Mouse (Mus musculus): ENCODE measurements around the gene Gdpd5.

Gdpd5 gene

DNA sequence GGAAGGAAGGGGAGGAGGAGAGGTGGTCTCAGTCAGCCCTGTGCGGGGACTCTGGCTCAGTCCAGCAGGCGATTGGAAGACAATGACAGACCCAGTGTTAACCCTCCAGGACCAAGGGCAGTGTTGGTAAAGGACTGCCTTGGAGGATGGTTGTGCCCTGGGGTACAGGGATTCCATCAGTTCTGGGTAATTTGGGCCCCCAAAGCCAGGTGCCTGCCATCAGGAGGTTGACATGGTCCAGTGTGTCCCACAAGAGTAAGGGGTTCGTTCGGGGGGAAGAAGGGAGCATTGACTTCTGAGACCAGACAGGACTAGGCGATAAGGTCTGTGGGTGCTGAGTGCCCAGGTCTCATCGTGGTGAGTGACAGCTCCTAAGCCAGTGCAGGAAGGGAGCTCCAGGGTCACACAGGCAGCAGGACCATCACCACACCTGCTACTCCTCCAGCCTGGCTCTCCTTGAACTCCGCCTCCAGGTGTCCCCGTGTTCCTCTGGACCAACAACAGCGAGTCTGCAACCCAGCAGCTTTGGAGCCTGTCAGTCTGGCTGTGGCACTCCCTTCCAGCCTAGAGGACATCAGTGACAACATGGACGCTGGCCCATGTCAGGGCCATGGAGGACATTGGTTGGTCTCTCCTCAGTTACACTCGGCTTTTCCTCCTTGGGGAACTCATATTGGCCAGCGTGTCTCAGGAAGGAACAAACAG is 23.0 kb downstream of the Gdpd5 start:
- no peak for DNase-seq (ENCODE audit: low read depth in 2 of 2, low spot score in 2 of 2)

DNA sequence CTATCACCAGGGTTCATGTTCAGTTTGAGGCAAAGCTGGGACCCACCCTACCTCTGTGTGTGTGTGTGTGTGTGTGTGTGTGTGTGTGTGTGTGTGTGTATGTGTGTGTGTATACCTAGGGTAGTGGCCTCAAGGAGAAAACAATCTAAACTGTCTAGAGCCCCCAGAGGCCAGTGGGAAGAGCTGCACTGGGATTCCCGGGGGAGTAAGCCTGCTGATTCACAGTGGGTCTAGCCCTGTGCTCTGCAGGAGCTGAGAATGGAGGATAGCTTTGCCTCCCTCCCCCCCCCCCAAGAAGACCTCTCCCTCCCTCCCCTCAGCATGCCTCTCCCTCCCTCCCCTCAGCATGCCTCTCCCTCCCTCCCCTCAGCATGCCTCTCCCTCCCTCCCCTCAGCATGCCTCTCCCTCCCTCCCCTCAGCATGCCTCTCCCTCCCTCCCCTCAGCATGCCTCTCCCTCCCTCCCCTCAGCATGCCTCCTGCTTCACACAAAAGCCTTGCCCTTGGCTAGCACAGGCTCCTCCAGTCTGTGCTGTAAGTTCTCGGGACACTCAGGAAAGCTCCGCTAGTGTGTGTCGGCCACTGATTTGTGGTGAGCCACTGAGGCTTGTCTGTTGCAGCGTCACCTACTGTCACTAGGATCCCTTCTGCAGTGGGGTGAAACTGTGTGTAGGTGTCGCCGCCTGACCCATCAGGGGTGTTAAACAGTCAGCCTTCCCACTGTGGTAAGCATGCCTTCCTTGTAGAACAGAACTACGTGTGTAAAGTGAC is 24.4 kb downstream of the Gdpd5 start:
- no peak for DNase-seq (ENCODE audit: low read depth in 2 of 2, low spot score in 2 of 2)

DNA sequence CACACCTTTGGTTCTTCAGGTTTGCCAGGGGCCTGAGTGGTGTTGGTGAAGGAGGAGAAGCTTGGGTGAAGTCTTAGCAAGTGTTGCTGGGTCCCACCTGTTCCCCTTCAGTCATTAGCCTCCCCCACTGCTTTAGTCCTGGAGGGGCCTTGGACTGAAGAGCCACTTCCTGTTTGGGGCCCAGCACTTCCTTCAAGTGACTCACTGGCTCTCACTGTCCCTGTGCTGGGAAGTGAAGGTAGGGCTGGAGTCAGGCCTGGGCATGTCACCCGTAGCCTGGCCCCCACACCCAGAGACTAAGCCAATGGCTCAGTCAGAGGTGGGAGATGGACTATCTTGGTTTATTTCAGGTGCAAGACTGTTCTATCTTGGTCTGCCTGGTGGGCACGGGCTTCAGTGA is 26.4 kb downstream of the Gdpd5 start:
- DNase-seq (ENCODE audit: low read depth in 2 of 2, low spot score in 2 of 2) = no peak

DNA sequence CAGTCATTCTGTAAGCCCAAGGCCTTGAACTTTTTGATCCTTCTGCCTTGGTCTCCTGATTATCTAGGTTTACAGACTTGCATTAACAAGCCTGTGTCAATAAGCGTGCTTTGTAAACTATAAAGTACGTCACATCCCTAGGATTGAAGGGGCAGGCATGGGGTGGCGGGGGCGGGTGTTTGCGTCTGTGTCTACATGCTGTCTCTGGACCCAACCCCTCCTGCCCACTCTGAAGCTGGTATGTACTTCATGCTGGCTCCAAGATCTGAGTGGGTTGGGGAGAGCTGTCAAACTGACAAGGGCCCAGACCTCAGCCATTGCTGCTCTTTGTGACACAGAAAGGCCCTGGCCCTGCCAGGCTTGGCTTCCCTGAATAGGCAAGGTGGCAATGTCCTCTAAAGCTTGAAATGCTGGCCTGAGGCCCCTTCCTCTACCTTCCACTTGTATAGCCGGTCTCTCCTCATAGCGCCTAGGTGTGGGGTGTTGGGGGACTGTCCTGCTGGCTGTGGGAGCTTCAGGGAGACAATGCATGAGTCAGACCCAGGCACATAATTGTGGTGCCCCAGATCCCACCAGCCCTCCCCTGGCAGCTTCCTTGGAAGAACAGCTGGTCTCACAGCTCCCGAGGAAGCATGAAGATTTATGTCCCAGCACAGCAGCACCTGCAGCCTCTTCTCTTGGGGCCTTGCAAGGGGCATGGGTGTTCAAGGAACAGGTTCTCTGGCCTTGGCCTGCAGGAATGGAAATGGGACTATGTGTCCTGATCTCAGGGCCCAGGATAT is 28.4 kb downstream of the Gdpd5 start:
- DNase-seq (ENCODE audit: low read depth in 2 of 2, low spot score in 2 of 2) = no peak

DNA sequence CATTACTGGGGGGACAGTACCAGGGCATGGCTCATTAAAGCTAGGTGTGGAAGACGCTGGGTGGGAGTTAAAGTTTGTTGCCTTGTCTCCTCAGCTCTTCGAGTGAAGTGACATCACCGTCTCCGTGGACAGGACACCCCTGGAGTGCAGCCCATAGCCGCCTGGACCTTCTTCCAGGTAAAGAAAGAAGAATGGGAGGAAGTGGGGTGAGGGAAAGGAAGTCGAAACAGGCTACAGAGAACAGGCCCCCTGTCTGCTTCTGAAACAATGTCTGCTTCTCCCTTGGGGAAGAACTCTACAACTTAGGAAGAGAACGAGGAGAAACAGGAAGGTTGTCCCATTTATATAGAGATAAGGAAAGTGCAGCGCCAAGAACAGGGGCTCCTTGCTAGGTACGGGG is 29.1 kb downstream of the Gdpd5 start:
- no peak for DNase-seq (ENCODE audit: low read depth in 2 of 2, low spot score in 2 of 2)

- no peak for DNase-seq (ENCODE audit: low read depth in 2 of 2, low spot score in 2 of 2)
These were observed 30.0 kb downstream of the Gdpd5 start for GRCm38 (mm10) chr7:99411047-99411779.

- no peak for DNase-seq (ENCODE audit: low read depth in 2 of 2, low spot score in 2 of 2)
These were observed 33.8 kb downstream of the Gdpd5 start for GRCm38 (mm10) chr7:99415045-99415444.

DNA sequence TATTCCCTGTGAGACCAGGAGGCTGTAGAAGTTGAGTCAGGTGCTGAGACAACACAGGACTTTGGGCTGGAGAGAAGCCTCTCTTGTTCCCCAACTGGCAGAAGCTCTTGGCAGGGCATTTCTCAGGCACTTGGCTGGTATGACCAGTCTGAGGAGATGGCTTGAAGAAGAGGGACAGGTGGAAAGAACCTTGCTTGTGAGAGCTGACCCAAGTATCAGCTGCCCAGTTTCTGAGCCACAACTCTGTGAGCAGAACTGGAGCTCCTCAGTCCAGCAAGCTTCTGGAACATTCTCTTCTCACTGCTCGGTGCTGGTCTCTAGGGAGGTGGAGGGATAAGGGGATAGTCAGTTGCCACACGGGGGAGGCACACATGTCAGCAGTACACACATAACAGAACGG is 38.1 kb downstream of the Gdpd5 start:
- no peak for DNase-seq (ENCODE audit: low read depth in 2 of 2, low spot score in 2 of 2)

- no peak for DNase-seq (ENCODE audit: low read depth in 2 of 2, low spot score in 2 of 2)
These were observed 39.8 kb downstream of the Gdpd5 start for GRCm38 (mm10) chr7:99421006-99421405.

DNA sequence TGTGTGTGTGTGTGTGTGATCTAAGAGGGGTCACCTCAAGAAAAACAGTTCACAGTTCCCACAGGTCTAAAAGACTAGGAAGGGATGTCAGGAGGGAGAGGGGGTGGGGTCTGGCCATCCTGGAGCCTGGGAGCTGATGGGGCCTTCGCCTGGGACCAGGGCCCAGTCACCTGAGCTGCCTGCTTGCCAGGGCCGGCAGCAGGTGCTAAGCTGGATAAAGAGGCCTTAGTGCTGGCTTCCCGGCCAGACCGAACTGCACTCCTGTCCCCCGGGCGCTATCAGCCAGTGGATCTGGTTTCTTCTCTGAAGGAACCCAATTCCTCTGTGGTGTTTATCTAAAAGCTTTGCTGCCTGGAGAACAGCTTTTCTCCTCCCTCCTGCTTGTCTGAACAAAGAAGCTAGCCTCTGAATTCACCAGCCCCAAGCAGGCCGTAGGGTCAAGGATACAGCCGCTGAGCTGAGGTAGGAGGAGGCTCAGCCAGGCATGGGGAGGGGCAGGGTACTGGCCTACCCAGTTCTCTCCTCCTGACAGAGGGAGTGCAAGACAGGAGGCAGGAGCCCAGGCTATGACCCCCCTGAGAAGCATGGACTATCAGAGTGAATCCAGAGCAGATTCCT is 43.4 kb downstream of the Gdpd5 start:
- no peak for DNase-seq (ENCODE audit: low read depth in 2 of 2, low spot score in 2 of 2)

GRCm38 (mm10) chr7:99425706-99426105 is 44.5 kb downstream of the Gdpd5 start:
- no peak for DNase-seq (ENCODE audit: low read depth in 2 of 2, low spot score in 2 of 2)

DNA sequence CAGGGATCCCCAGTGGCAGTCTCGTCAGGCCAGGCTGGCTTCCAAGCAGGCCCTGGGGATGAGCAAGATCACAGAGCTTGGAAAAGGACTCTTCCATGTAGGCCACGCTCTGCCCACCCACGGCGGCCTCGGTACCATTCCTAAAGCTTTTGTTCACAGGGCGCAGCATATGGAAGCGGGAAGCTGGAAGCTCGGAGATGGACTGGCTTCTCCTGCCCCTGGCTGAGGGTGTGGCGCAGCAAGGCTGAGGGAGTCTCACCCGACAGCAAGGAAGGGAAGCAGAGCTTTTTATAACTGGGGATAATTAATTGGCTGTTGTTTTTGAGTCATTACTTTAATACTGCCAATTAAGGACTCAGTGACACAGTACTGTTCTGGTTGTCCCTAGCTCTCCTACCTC is 45.8 kb downstream of the Gdpd5 start:
- DNase-seq (ENCODE audit: low read depth in 2 of 2, low spot score in 2 of 2) = no peak

DNA sequence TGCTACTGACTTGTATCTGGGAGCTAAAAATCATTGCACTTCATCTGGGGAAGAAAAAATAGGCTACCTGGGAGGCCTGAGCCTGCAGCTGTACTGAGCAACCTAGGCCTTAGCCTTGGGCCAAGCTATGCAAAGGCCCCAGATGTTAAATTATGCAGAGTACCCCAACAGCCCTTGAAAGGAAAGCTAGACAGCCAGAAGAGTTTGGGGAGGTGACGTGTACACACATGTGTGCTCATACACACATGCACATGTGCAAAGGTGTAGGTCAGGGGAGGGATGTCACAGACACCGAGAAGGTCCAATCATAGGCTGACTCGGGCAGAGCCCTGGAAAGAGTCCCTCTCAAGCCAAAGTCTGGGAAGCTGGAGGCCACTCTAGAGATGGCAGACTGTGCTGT is 46.8 kb downstream of the Gdpd5 start:
- DNase-seq (ENCODE audit: low read depth in 2 of 2, low spot score in 2 of 2) = no peak

DNA sequence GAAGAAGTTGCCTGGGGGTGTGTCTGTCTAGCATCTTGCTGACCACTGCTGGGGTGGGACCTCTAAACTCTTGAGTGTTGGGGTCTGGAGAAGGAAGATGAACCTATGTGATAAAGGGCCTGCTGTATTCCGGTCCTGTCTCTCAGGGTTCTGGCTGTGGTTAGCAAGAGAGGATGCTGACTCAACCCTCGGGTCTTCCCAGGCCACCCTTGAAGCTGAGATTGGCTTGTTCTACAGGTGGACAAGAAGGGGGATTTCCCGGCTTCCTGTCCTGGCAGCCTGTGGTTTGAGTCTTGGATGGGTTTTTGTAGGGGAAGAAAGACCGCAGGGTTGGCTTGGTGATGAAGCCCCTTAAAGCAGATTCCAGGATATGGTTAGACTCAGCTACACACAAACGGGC is 47.6 kb downstream of the Gdpd5 start:
- no peak for DNase-seq (ENCODE audit: low read depth in 2 of 2, low spot score in 2 of 2)

- DNase-seq (ENCODE audit: low read depth in 2 of 2, low spot score in 2 of 2) = no peak
These were observed 48.6 kb downstream of the Gdpd5 start for GRCm38 (mm10) chr7:99429786-99430185.

GRCm38 (mm10) chr7:99430246-99430645 is 49.0 kb downstream of the Gdpd5 start:
- no peak for DNase-seq (ENCODE audit: low read depth in 2 of 2, low spot score in 2 of 2)

- DNase-seq (ENCODE audit: low read depth in 2 of 2, low spot score in 2 of 2) = no peak
These were observed 51.0 kb downstream of the Gdpd5 start for GRCm38 (mm10) chr7:99432248-99432647.

DNA sequence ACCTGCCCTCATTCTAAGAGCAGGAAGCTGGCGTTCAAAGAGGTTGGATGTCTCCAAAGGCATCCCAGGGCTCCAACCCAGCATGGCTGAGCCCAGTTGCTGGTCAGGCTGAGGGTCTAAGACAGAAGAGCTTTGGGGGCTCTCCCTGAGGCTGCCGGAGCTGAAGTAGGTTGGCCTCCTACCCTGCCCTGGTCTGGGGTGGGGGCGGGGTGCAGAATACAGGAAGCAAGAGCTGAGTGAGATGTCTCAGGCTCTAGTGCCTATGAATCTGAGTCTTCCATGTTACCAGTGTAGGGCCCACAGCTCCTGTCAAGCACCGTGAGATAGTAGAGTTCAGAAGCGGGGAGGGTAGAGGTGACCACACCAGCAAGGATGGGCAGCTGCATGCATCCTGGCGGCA is 51.6 kb downstream of the Gdpd5 start:
- no peak for DNase-seq (ENCODE audit: low read depth in 2 of 2, low spot score in 2 of 2)

- DNase-seq (ENCODE audit: low read depth in 2 of 2, low spot score in 2 of 2) = no peak
These were observed 53.5 kb downstream of the Gdpd5 start for GRCm38 (mm10) chr7:99434672-99435250.

GRCm38 (mm10) chr7:99436530-99436929 is 55.3 kb downstream of the Gdpd5 start:
- DNase-seq (ENCODE audit: low read depth in 2 of 2, low spot score in 2 of 2) = no peak

- DNase-seq (ENCODE audit: low read depth in 2 of 2, low spot score in 2 of 2) = no peak
These were observed 57.7 kb downstream of the Gdpd5 start for GRCm38 (mm10) chr7:99438881-99439280.

All from CD8-positive naive resting alpha-beta T cell, adult 2 months (primary cell).